Comparison of ENCODE assay signal across 8 mouse cellular contexts in the genomic region with DNA sequence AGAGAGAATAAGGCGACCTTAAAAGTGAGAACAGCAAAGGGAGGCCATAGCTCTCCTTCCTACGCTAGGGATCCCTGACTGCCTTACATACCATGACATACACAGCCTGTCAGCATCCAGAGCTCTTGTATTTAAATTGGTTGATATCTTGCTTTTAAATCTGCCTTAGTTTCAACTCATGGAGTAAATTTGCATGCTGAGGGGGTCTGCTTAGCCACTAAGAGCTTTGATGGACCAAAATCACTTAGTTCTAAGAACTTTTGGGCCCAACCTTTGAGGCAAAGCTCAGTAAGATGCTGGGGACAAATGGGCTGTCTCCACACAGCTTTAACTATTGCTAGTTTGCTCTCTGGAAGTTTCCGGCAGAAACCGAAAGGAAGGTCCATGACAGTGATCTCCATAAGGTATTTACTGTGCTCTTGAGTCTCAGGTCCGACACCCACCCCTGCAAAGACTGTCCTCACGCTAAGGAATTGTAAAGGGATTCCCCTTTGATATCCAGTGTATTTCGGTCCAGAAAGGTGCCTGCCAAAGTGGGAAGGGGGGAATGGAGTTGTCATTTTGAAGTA. TPM values are rescaled to one million over a fixed set of nuclear protein-coding genes. Genes with fewer than 3 reads are reported as not detected.
DNase-seq lines count a peak whose midpoint lies in the region; ATAC-seq lines count a peak whose summit lies in the region.

No protein-coding gene starts in this region.

- no peaks in the 10 kb centered on the region for H3K9me3 ChIP-seq in hindbrain, embryonic 11.5 days (ENCODE audit: control insufficient read depth, low read length)
- H3K9me3 ChIP-seq in midbrain, embryonic 13.5 days = no peaks in the 10 kb centered on the region

- DNase-seq in heart, adult 11 months = peak; percentile 87
- DNase-seq in heart, adult 9 months (ENCODE audit: low spot score in 2 of 2) = no peak
- peak; percentile 43 for DNase-seq in MN1 (ENCODE audit: low spot score)
- DNase-seq in hindbrain, embryonic 11.5 days (ENCODE audit: low spot score) = peak; percentile 55
- no peak for DNase-seq in urinary bladder, postnatal 4 days (ENCODE audit: low spot score in 2 of 2)
- no peak for DNase-seq in gastrocnemius, postnatal 4 days (ENCODE audit: low spot score in 2 of 2)
- no peak for DNase-seq in cerebellum, adult 9-10 months

- H3K27me3 ChIP-seq in hindbrain, embryonic 11.5 days (ENCODE audit: control insufficient read depth, insufficient read depth, low read length) = no peaks in the 10 kb centered on the region
- H3K27me3 ChIP-seq in midbrain, embryonic 13.5 days = no peaks in the 10 kb centered on the region

- H3K9ac ChIP-seq in hindbrain, embryonic 11.5 days (ENCODE audit: low read depth, low read length) = peak overlapping the region; percentile 72
- H3K9ac ChIP-seq in midbrain, embryonic 13.5 days (replicated peaks) = peak overlapping the region; percentile 54

- 0 out of 2 replicates have a peak overlapping the region, but pooled peaks have one; percentile 30 for H3K27ac ChIP-seq in hindbrain, embryonic 11.5 days (ENCODE audit: low read depth, low read length)
- H3K27ac ChIP-seq in midbrain, embryonic 13.5 days = no peak overlapping the region

- no peak for ATAC-seq in hindbrain, embryonic 11.5 days (ENCODE audit: low FRiP score)
- no peak for ATAC-seq in midbrain, embryonic 13.5 days

- H3K4me3 ChIP-seq in hindbrain, embryonic 11.5 days (ENCODE audit: low read depth, low read length) = peak overlapping the region; percentile 37
- peak overlapping the region; percentile 40 for H3K4me3 ChIP-seq in midbrain, embryonic 13.5 days (replicated peaks)

- 33% methylated on average over 7 of the region's 7 CpGs for WGBS in hindbrain, embryonic 11.5 days
- WGBS in midbrain, embryonic 13.5 days = 25% methylated on average over 7 of the region's 7 CpGs

- H3K4me1 ChIP-seq in hindbrain, embryonic 11.5 days (replicated peaks; ENCODE audit: control insufficient read depth, insufficient read depth, low read length) = peaks cover 3% of the 10 kb centered on the region; the same call in 1 of the 2 replicates
- peaks cover 24% of the 10 kb centered on the region for H3K4me1 ChIP-seq in midbrain, embryonic 13.5 days (replicated peaks)

- H3K4me2 ChIP-seq in hindbrain, embryonic 11.5 days (replicated peaks; ENCODE audit: low read depth, low read length) = peak overlapping the region; percentile 49
- peak overlapping the region; percentile 57 for H3K4me2 ChIP-seq in midbrain, embryonic 13.5 days (replicated peaks)

- H3K36me3 ChIP-seq in hindbrain, embryonic 11.5 days (ENCODE audit: control insufficient read depth, insufficient read depth, low read length) = no peaks in the 10 kb centered on the region
- H3K36me3 ChIP-seq in midbrain, embryonic 13.5 days = no peaks in the 10 kb centered on the region

RNA-seq across cellular contexts. Expression of a gene that starts 1.5 kb away (rescaled TPM):
- 8.4 and 10.0 TPM in 2 replicates for polyA plus RNA-seq in hindbrain, embryonic 11.5 days (2014; fragmentation: Nextera tagmentation; extraction: Ambion mirVana)
- polyA plus RNA-seq in midbrain, embryonic 13.5 days (2015; fragmentation: Nextera tagmentation; extraction: Ambion mirVana) = 6.9 and 7.8 TPM in 2 replicates
- 100 to 1,000 TPM; 150 TPM for total RNA-seq in gastrocnemius, postnatal 4 days (2021)

RNA-seq across cellular contexts. Expression of a gene that starts 2.7 kb away (rescaled TPM):
- 61.8 and 63.0 TPM in 2 replicates for polyA plus RNA-seq in hindbrain, embryonic 11.5 days (2014; fragmentation: Nextera tagmentation; extraction: Ambion mirVana)
- 75.5 and 102 TPM in 2 replicates for polyA plus RNA-seq in midbrain, embryonic 13.5 days (2015; fragmentation: Nextera tagmentation; extraction: Ambion mirVana)
- total RNA-seq in gastrocnemius, postnatal 4 days (2021) = 1,000 to 10,000 TPM; 1,169 to 1,327 TPM

RNA-seq across cellular contexts. Expression of a gene that starts 7.9 kb away (rescaled TPM):
- polyA plus RNA-seq in hindbrain, embryonic 11.5 days (2014; fragmentation: Nextera tagmentation; extraction: Ambion mirVana) = 11.8 and 14.6 TPM in 2 replicates
- polyA plus RNA-seq in midbrain, embryonic 13.5 days (2015; fragmentation: Nextera tagmentation; extraction: Ambion mirVana) = 23.2 and 42.5 TPM in 2 replicates
- total RNA-seq in gastrocnemius, postnatal 4 days (2021) = 10 to 100 TPM; 12.3 to 14.6 TPM

RNA-seq across cellular contexts. Expression of a gene that starts 9.1 kb away (rescaled TPM):
- polyA plus RNA-seq in hindbrain, embryonic 11.5 days (2014; fragmentation: Nextera tagmentation; extraction: Ambion mirVana) = 0.64 and 0.90 TPM in 2 replicates
- 0.34 TPM in 2 replicates for polyA plus RNA-seq in midbrain, embryonic 13.5 days (2015; fragmentation: Nextera tagmentation; extraction: Ambion mirVana)
- under 1 TPM in 1 of 2 experiments, not detected in 1; 0.44 TPM for total RNA-seq in gastrocnemius, postnatal 4 days (2021)

RNA-seq across cellular contexts. Expression of a gene that starts 16.5 kb away (rescaled TPM):
- 7.4 and 7.7 TPM in 2 replicates for polyA plus RNA-seq in hindbrain, embryonic 11.5 days (2014; fragmentation: Nextera tagmentation; extraction: Ambion mirVana)
- 5.9 and 6.5 TPM in 2 replicates for polyA plus RNA-seq in midbrain, embryonic 13.5 days (2015; fragmentation: Nextera tagmentation; extraction: Ambion mirVana)
- 1 to 10 TPM; 3.2 to 3.8 TPM for total RNA-seq in gastrocnemius, postnatal 4 days (2021)

Comparison
In these comparisons a context has a peak if more than half of its experiments do, and no peak if none do; other contexts are left out.
1. DNase-seq: peak in heart, adult 11 months (single experiment), MN1 (single experiment) and hindbrain, embryonic 11.5 days (single experiment); none in heart, adult 9 months (0 of 2), urinary bladder, postnatal 4 days (0 of 2), gastrocnemius, postnatal 4 days (0 of 2) and cerebellum, adult 9-10 months (single experiment).